Mouse (Mus musculus): ENCODE results near the gene Cbfb.
"Not testable (repeated sequence)": the region's sequence is repeated elsewhere in the genome, so short reads cannot be mapped to it uniquely, and the experiment has no call there.

Cbfb gene

GRCm38 (mm10) chr8:105231503-105232320 lies 61.2 kb downstream of the Cbfb start:
- in situ Hi-C loops (cut with MboI; ENCODE audit: low pct_unique_long_range_greater_than_20kb in 1 of 2, low sequenced_read_pairs in 2 of 2, unreplicated experiment in 1 of 2), result no loop called here

DNA sequence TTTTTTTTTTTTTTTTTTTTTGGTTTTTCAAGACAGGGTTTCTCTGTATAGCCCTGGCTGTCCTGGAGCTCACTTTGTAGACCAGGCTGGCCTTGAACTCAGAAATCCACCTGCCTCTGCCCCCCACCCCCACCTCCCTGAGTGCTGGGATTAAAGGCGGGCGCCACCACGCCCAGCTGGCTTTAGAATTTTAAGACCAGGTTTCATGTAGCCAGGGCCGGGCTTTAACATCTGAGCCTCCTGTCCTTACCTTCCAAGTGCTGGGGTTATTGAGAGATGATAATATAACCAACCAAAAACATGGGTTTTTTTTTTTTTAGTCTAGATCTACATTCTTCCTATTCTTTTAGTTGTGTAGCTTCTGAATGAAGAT lies 61.8 kb downstream of the Cbfb start:
- in situ Hi-C loops (cut with MboI; ENCODE audit: low pct_unique_long_range_greater_than_20kb in 1 of 2, low sequenced_read_pairs in 2 of 2, unreplicated experiment in 1 of 2), result not testable (repeated sequence)

- in situ Hi-C loops (cut with MboI; ENCODE audit: low pct_unique_long_range_greater_than_20kb in 1 of 2, low sequenced_read_pairs in 2 of 2, unreplicated experiment in 1 of 2), result no loop called here
These were observed 62.9 kb downstream of the Cbfb start for GRCm38 (mm10) chr8:105233126-105233935.

DNA sequence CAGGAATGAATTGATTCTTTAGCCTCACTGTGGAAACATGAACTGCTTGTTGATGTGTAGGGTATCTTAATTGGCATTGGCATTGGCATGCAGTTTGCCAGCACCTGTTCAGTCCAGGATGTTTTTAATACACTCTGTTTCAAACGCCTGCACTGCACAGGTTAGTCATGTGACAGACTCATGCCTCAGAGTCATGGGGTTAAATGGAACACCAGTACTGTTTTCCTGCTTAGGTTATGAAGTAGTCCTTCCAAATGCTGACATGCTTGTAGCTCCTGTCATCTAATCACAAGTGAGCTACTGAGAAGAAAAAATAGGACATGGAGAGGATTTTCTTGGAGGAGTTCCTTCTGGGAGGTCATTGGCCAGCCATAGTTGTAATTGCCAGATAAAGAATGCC lies 64.7 kb downstream of the Cbfb start:
- in situ Hi-C loops (cut with MboI; ENCODE audit: low pct_unique_long_range_greater_than_20kb in 1 of 2, low sequenced_read_pairs in 2 of 2, unreplicated experiment in 1 of 2), result no loop called here

DNA sequence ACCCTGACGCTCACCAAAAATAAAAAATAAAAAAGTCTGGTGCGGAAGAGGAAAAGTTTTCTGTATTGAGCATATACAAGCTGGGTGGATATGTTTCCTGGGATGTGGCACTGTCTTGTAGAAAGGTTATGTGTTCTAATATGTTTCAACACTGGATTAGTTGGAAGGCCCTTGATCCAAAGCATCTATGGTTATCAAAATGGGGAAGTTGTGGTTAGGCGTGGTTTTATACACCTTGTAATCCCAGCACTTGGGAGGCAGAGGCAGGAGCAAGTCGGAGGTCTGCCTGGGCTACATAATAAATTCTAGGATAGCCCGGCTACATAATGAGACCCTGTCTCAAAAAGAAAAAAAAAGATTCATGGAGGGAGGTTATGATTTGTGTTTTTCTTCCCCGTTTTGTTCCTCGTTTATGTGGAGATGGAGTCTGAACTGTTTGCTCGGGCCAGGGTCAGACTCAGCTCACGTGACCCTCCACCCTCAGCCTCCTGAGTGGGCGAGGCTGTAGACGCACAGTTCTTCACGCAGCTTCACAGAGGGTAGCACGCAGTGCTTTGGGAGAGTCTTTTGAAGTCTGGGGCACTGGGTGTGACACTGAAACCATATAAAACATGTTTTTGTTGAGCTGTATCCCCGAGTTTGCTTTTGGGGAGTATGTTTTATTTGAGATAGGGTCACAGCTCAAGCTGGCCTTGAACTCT lies 67.1 kb downstream of the Cbfb start:
- in situ Hi-C loops (cut with MboI; ENCODE audit: low pct_unique_long_range_greater_than_20kb in 1 of 2, low sequenced_read_pairs in 2 of 2, unreplicated experiment in 1 of 2), result no loop called here

DNA sequence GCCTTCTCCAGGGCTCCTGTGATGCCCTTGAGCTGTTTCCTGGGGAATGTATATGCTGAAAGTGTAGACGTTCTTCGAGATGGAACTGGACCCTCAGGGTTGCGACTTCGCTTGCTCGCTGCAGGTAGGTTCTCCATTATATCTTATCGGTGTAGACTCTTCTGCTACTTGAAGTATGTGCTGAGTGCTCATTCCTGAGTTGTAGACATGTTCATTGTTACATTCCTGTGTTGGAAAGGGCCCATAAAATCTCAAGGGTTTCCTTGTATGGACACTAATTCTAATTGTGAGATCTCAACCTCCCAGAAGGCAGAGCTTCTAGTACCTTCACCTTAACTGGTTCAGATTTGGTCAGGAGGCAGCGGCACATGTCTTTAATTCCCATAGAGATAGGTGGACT lies 70.5 kb downstream of the Cbfb start:
- in situ Hi-C loops (cut with MboI; ENCODE audit: low pct_unique_long_range_greater_than_20kb in 1 of 2, low sequenced_read_pairs in 2 of 2, unreplicated experiment in 1 of 2), result no loop called here

DNA sequence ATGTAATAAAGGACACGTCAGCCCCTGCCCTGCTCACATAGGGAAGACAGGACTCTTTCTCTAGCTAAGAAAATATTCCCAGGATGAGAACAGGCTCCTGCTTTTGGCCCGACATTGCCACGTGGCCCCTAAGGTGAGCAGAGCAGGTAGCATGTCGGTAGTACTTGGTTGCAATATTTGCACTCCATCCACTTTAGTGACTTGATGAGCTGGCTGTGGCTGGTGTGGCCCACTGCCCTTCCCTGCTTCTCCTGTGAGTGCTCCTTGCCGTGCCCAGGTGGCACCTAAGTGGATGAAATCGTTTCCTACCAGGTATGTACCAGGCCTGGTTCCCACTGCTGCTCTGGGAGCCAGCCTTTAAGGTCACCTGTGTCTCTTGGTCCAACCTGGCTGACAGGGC lies 81.5 kb downstream of the Cbfb start:
- in situ Hi-C loops (cut with MboI; ENCODE audit: low pct_unique_long_range_greater_than_20kb in 1 of 2, low sequenced_read_pairs in 2 of 2, unreplicated experiment in 1 of 2), result no loop called here

DNA sequence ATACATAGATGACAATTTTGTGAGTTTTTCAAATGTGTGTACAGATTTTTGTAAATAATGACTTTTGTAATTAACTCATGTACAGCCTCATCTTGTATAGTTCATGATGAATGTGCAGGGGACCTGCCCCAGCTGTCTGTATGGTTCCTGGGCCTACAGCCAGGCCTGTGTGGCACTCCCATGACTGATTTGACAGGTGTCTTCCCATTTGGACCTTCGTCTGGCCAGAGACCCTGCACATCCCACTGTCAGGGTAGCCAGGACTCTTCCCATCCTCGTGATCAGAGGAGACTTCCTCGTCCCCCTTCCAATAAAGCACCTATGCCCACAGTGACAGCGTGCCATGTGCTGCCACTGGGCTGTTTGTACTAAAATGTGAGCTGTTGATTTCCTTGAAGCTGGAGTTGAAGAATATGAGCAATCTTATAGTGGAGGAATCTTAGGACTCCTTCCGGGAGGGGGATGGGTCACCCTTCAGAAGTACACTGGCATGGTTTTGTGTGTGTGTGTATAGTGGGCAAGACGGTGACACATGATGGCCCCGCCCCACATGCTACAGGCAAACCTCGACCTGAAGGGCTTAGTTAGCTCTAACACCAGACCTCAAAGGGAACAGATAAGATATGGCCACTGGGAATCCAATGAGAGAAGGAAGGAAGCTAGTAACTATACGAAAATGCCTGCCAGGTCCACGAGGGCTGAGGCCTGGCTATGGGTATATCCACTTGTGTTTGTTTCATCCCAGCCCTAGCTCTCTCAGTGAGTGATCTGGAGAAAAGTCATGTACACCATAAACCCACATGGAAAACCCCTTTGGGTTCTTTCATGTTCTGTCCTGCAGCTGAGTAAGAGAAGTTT lies 82.4 kb downstream of the Cbfb start:
- in situ Hi-C loops (cut with MboI; ENCODE audit: low pct_unique_long_range_greater_than_20kb in 1 of 2, low sequenced_read_pairs in 2 of 2, unreplicated experiment in 1 of 2), result no loop called here

DNA sequence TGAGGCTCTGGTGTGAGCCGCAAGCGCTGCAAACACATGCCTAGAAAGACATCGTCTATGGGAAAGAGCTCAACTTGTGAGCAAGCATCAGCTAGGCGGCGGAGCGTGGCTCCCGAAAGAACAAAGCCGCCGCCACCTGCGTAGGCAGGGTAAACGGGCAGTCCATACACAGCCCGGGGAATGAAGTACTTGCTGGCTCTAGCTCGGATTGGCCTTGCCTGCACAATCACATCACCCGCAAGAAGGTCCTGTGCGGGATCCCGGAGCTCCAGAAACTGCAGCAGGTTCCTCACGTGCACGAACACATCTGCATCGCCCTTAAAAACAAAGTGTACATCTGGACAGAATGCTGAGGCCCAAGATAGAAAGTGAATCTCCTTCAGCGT lies 83.3 kb downstream of the Cbfb start:
- in situ Hi-C loops (cut with MboI; ENCODE audit: low pct_unique_long_range_greater_than_20kb in 1 of 2, low sequenced_read_pairs in 2 of 2, unreplicated experiment in 1 of 2), result no loop called here

- in situ Hi-C loops (cut with MboI; ENCODE audit: low pct_unique_long_range_greater_than_20kb in 1 of 2, low sequenced_read_pairs in 2 of 2, unreplicated experiment in 1 of 2), result no loop called here
These were observed 83.9 kb downstream of the Cbfb start for GRCm38 (mm10) chr8:105254152-105254965.

DNA sequence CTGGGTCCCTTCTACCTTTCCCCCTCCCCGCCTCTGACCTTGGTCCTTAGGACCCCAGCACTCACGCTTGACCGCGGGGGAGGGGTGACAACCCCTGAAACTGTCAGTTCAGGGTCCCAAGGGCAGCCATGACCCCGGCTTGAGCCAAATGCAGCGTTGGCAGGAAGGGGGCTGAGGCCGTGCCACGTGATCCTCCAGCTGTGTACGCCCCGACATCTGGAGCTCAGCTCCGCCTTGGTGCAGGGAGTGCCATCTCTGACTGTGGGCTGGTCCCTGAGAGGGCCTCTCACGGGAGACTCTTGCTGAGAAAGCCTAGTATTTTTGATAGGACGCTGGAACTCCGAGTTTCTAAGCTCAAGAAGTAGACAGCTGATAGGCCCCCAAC lies 84.5 kb downstream of the Cbfb start, which contains the start of gene B3gnt9:
Gene B3gnt9, minus strand, starts transcription at position 188 of the 385 bp plus-strand sequence.
- in situ Hi-C loops (cut with MboI; ENCODE audit: low pct_unique_long_range_greater_than_20kb in 1 of 2, low sequenced_read_pairs in 2 of 2, unreplicated experiment in 1 of 2), result no loop called here

DNA sequence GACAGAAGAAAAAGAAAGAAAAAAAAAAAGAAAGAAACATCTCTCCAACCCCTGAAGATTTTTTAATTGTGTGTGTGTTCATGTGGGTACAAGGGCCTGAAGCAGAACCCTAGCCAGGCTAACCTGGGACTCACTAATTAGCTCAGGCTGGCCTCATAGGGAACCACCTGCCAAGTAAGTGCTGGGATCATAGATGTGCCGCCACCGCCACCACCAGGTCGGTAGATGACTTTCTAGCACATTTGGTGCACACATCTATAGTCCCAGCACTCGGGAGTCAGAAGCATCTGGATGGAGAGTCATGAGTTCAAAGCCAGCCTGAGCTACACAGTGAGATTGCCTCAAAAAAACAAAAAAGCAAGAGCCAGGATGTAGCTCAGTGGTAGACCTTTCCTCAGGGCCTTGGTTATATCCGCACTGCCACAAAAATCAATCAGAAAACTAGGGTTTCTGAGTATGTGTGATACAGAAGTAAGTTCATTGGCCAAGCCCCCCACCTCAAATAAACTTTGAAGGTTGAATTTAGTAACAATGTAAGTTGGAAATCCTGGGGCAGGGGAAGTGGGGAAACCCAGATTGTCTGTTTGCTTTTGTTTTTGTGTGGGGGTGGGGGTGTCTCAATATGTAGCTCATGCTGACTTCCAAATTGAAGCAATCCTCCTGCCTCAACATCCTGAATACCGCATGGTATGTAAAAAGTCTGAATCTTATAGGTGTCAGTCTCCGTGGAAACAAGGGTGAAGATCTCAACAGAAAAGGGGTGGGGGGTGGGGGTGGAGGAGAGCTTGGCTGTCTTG lies 87.0 kb downstream of the Cbfb start:
- in situ Hi-C loops (cut with MboI; ENCODE audit: low pct_unique_long_range_greater_than_20kb in 1 of 2, low sequenced_read_pairs in 2 of 2, unreplicated experiment in 1 of 2), result no loop called here

DNA sequence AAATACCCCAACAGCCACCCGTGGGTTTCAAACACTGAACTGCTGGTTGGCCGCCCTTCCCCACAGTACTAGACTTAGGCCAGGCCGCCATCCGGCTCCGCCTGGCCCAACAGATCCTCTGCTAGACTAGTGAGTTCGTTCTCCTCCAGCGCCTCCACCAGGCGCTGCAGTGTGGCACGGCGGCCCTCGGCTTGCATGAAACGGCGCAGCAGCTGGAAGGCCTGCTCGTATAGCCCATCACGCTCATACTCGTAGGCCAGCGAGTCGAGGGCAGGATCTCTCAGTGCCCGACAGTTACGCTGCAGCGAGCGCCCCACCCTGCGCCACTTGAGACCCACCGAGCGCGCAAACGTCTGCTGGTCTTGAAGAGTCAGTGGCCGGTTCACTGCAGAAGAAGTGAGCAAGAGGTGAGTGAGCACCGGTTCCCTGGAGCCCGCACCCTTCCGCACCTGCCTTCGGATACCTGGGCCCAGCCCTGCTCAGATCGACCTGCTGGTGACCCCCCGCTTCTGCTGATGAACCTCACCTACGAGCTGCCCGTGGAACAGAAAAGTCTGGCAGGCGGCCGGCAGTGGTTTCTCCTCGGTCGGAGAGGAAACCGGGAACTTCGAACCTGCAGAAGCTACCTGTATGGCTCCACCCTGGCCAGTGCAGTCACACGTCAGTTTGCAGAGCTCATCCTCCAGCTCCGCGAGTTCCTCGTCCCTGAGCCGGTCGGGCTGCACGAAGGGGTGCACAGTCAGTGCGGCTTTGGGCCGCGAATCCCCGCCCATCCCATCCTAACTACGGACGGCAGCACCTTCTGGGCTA lies 88.6 kb downstream of the Cbfb start:
- in situ Hi-C loops (cut with MboI; ENCODE audit: low pct_unique_long_range_greater_than_20kb in 1 of 2, low sequenced_read_pairs in 2 of 2, unreplicated experiment in 1 of 2), result no loop called here

- in situ Hi-C loops (cut with MboI; ENCODE audit: low pct_unique_long_range_greater_than_20kb in 1 of 2, low sequenced_read_pairs in 2 of 2, unreplicated experiment in 1 of 2), result no loop called here
These were observed 89.3 kb downstream of the Cbfb start for GRCm38 (mm10) chr8:105259721-105260320.

DNA sequence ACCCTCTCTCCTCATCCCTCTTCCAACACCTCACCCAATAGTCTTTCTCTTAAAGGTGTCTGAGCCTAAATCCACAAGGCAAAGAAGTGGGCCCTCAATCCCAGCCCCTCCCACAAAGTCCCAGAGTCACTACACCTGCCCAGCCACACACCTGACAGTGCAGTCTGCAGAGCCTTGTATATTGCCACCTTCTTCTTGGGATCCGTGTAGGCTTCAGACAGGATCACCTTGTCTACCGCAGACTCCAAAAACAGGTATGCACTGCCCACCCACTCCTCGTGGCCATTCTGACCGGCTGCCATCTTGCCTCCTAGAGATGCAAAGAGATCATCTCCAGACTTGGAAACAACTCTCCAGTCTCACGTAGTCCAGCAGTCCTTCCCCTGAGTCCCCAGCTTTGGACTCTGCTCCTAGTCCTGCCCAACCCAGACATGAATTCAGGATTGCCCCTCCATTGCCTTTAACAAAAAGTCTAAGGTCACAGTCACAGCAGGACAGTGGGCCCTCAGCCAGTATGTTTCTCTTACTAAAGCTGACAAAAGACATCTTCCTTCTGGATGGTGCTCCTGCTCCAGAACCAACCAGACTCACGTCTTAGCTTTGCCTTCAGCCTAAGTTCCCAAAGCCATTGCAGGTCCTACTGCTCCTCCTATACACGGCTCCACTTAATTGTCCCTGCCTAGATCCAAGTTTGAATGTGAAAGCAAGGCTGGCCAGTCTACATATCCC lies 90.1 kb downstream of the Cbfb start:
- in situ Hi-C loops (cut with MboI; ENCODE audit: low pct_unique_long_range_greater_than_20kb in 1 of 2, low sequenced_read_pairs in 2 of 2, unreplicated experiment in 1 of 2), result no loop called here
